Mouse (Mus musculus) heart, adult 2 months (tissue): ENCODE results near the gene Fam204a.

Source experiments
- CTCF ChIP-seq: fragments of 200-600 bp; IDR thresholded peaks from 2 replicates; pipeline ENCODE4 v1.8.1; 2022; ENCODE audit warnings: antibody characterized with exemption, mild to moderate bottlenecking, moderate library complexity
- POLR2A ChIP-seq: fragments of 200-500 bp; IDR thresholded peaks from 2 replicates; pipeline ENCODE4 v1.6.1; 2011; ENCODE audit warnings: mild to moderate bottlenecking, low read depth, low read length, control low read depth; ENCODE audit not compliant: insufficient read depth

DNA sequence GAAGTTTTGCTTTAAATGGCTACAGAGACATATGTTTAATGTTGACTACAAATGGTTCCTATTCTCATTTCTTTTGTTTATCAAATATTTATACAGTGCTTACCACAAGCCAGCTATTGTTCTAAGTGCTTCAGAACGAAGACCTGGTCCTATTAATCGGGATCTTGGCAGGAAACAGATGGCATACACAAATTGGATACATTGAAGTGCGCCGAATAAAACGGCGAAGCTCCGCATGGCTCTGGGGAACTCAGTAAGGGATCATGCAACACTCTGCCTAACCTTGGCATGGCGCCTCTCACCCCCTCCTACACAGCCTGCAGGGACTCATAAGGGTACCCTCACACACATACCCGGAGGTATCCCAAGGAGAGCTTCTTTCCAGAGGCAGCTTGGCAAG lies 24.7 kb upstream of the Fam204a start:
- TF ChIP-seq CTCF (no peak), POLR2A (no peak)
